Mouse (Mus musculus) thymus, postnatal 4 days (tissue): Measurements from ENCODE around the gene Chrnb4.

Experiments
- DNase-seq: peaks from one replicate; pipeline ENCODE4 v3.0.0; 2021

The Chrnb4 gene

GRCm38 (mm10) chr9:55048211-55048880 is at the start of gene Chrnb4:
Gene Chrnb4, minus strand, starts transcription at chr9:55048779.
- DNase-seq, result peak; percentile 57

DNA sequence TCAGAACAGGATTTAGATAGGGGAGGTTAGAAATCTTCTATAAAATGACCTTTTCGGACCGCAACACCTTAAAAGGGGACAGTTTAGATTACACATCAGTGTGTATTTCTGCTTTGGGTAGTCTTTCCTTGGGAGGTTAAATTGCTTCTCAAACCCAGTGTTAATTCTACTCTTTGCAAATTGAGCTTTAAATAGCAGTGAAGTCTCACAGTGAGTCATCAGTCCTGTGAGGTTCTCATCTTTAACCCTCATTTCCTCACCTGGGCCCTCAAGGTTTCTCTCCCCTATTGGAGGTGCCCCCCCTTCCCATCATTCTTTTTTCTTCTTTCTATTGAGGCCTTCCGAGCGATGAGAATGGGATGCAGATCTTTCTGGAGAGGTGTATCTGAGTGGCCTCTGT is 48.3 kb upstream of the Chrnb4 start:
- DNase-seq, result no peak

- DNase-seq, result no peak
Measured at GRCm38 (mm10) chr9:55096033-55096432, 47.5 kb upstream of the Chrnb4 start.

DNA sequence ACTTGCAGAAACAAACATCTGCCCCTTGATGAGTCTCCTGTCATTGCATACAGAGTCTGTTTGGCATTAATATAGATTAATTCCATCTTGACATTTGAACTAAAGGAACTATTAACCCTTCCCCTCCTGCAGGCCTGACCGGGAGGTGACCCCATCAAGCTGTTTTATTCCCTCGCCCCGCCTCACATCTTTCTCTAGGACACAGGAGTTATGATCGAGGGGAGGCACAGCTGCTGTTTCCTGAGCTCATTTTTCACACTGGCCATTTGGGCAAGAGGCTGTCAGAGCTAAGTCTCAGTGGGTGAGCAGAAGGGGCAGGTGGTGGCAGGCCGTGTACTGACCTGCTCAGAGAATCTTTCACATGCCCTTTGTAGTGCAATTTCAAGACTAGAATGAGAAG is 41.6 kb upstream of the Chrnb4 start:
- no peak for DNase-seq

DNA sequence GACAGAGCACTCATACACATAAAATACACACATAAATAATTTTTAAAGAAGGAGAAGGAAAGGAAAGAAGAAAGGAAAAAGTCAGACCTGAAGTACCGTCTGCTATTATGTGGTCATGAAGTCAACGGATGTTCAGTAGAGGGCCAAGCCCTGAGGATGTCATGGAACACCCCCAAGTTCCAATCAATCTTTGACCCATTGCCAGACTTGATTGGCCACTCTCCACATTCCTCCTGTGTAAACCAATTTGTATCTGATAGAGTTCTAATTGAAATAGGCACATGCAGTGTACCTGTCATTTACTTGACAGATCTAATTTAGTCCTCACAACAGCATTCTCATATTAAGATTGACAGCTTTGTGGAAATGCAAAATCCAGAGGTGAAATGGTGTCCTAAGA is 40.6 kb upstream of the Chrnb4 start:
- no peak for DNase-seq

GRCm38 (mm10) chr9:55083154-55083913 is 34.8 kb upstream of the Chrnb4 start:
- DNase-seq, result no peak

DNA sequence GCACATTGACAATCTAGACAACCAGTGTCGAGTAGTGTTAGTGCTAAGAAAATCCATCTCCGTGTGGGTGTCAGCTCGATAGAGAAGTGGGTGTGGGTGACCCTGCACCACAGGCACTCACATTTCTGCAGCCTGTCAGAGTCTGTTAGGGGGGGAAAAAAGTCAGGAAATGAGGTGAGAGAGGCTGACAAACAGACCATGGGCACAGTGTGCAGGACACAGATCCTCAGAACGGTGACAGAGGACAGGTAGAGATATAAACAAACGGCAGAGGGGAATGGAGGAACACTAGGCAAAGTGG is 19.3 kb upstream of the Chrnb4 start:
- no peak for DNase-seq

- no peak for DNase-seq
Measured at GRCm38 (mm10) chr9:55067260-55067964, 18.8 kb upstream of the Chrnb4 start.

- DNase-seq, result no peak
Measured at GRCm38 (mm10) chr9:55065241-55065640, 16.7 kb upstream of the Chrnb4 start.

GRCm38 (mm10) chr9:55058067-55058466 is 9.5 kb upstream of the Chrnb4 start:
- DNase-seq, result no peak

DNA sequence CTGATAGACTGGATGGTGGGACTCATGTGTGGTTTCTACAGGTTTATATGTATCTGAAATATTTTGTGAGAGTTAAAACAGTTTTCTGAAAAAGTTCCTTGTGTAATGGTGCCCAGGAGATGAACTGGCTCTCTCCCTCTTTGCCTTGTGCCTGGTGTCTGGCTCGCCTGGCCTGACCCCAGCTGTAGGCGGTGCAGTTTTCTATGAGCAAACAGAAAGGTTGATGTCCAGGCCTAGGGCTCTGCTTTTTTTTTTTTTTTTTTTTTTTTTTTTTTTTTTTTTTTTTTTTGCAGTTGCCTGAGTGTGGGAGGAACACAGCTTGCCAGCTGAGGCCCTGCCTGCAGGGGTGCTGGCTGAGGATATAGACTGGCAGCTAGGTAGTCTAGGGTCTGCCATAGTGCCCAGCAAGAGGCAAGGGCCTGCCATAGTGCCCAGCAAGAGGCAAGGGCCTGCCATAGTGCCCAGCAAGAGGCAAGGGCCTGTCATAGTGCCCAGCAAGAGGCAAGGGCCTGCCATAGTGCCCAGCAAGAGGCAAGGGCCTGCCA is 6.9 kb upstream of the Chrnb4 start:
- DNase-seq, result no peak

DNA sequence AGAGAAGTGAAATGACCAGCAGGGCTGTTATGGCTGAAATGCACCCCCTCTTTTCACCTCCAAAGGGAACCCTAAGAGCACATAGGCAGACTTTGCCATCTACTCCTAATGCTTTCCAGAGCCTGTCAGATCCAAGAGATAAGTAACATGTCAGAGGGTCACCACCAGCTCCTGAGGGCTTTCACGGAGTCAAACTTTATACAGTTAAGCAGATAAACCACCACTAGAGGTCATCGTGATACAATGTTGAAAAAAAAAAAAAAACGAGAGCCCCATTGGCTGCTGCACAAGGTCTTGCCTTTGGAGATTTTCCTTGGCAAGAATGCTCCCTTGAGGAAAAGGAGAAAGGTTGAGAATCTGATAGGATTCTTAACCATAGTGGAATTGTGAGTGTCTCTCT is 1.8 kb downstream of the Chrnb4 start:
- DNase-seq, result no peak

DNA sequence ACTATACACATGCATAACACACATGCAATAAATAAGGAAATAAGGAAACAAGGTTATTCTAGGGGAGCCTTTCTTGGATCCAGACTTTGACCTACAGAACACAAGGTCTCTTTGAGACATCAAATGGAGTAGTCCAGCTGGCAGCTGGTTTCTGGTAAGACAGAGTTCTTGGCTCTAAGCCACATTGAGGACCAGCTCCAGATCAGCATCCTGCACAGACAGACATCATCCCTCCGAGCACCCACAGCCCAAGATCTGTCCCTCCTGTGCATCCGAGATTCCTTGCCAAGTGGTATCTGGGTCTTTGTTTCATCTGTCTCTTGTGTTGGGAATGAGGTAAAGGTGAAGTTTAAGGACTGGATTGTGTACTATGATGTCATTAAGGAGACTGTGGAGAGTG is 3.6 kb downstream of the Chrnb4 start:
- DNase-seq, result no peak

GRCm38 (mm10) chr9:55043688-55044087 is 4.9 kb downstream of the Chrnb4 start:
- DNase-seq, result no peak

DNA sequence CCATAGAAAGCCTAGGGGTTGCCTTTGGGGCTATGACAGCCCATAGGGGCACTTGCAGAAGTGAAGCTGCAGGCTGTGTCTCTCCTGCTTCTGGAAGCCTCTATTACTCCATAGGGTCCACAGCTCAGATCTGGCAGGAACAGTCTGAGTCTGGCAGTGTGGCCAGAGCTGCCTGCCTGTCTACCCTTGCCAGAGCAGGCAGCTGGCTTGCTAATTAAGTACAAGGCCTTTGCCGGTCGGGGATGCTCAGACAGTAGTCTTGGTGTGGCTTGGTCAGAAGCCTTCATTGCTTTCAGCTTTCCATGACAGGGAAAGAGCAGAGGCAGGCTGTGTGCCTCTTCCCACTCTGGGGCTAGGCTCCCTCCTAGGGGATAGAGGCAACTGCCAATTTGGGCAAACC is 7.2 kb downstream of the Chrnb4 start:
- DNase-seq, result no peak

- DNase-seq, result no peak
Measured at GRCm38 (mm10) chr9:55039983-55040382, 8.6 kb downstream of the Chrnb4 start.

- no peak for DNase-seq
Measured at GRCm38 (mm10) chr9:55038948-55039347, 9.6 kb downstream of the Chrnb4 start.

GRCm38 (mm10) chr9:55031435-55032167 is 17.0 kb downstream of the Chrnb4 start:
- no peak for DNase-seq

GRCm38 (mm10) chr9:55026275-55026663 is 22.3 kb downstream of the Chrnb4 start, which contains the start of gene Chrna3:
Gene Chrna3, minus strand, starts transcription at chr9:55026562.
- peak; percentile 30 for DNase-seq

GRCm38 (mm10) chr9:55025534-55026274 is 22.9 kb downstream of the Chrnb4 start:
- DNase-seq, result no peak

DNA sequence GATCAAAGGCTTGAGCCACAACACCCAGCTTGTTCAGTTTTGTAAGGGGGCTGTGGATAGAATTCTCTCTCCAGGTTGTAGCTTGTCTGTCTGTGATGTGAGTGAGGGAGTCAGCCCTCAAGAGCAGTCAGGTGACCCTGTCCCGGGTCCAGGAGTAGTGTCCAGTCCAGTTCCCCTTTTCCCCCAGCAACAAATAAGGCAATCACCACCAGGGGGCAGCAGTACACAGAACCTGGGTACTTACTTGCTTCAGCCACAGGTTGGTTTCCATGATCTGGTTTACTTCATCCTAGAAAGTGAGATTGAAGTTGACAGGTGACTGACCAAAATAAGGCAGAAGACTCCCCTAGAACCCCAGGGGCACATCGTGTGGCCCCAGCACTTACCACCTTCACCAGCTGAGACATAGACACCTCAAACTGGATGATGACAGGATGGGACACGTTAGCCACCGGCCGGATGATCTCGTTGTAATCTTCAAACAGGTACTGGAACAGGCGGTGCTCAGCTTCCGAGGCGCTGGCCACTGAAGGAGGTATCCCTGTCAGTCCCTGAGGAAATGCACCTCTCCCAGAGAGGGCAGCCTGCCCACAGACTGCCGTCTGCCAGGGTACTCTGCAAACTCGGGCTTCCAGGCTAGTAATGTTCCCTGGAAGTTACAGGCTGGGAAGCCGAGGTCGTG is 24.5 kb downstream of the Chrnb4 start:
- DNase-seq, result peak; percentile 87

DNA sequence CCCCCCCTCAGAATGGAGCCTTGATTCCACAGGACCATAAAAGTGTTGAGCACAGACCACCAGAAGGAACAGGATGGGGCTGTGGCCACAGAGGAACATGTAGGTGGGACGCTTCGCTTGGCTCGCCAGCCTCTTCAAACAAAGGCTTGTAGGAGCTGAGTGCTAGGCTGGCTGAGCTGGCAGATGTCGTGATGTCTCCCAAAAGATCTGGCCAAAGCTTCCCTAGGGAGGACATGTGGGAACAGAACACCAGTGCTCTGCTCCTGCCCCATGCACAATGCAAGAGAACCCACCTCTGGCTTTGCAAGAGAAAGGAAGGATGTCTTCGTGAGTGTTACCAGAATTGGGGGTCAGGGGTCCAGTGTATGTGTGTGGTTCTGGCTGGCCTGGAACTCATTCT is 25.3 kb downstream of the Chrnb4 start:
- no peak for DNase-seq
